Mouse (Mus musculus) E14TG2a.4 (cell line): ENCODE results near the gene Psen2.

Experiments used
- CTCF ChIP-seq: conservative IDR thresholded peaks from 2 replicates; pipeline ENCODE4 v1.5.1; 2014; ENCODE audit warnings: low read length
- NANOG ChIP-seq: IDR thresholded peaks from 2 replicates; pipeline ENCODE4 v1.6.1; 2014; ENCODE audit warnings: borderline replicate concordance, low read length, mixed read lengths
- POU5F1 ChIP-seq: IDR thresholded peaks from 2 replicates; pipeline ENCODE4 v1.6.1; 2014; ENCODE audit warnings: low read length, borderline replicate concordance

GRCm38 (mm10) chr1:180256866-180257265 lies 6.4 kb downstream of the Psen2 start:
- TF ChIP-seq CTCF, result no peak
- TF ChIP-seq POU5F1, result no peak
- TF ChIP-seq NANOG, result no peak
